In the genomic region with DNA sequence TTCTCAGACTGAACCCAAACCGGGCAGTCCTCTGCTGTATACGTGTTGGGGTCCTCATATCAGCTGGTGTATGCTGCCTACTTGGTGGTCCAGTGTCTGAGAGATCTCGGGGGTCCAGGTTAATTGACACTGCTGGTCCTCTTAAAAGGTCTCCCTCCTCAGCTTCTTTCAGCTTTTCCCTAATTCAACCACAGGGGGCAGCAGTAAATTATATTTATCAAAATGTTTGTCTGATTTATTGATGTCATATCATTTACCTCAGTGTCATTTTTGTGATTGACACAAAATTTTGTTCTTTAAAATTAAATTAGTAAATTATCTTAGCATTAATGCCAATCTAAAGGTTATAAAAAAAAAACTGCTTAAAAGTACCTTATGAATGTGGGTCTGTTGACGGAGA, we compare ENCODE assay signal across 19 mouse cellular contexts. TPM values are rescaled to one million over a fixed set of nuclear protein-coding genes. Genes with fewer than 3 reads are reported as not detected.
DNase-seq lines count a peak whose midpoint lies in the region; ATAC-seq and TF ChIP-seq lines count a peak whose summit lies in the region.
"Had no signal": no experiment of that assay in that cellular context is flagged by ENCODE, and none has a peak within 500 bp of the region (broad histone marks: within the 10 kb centered on the region; RNA-seq: fewer than 3 reads in every experiment).

No protein-coding gene starts in this region.

- H3K36me3 ChIP-seq in E14TG2a.4 (ENCODE audit: insufficient read depth, low read length) = peaks cover 60% of the 10 kb centered on the region
- H3K36me3 ChIP-seq: midbrain, embryonic 13.5 days; neural tube, embryonic 13.5 days; stomach, embryonic 15.5 days had no signal

- H3K27me3 ChIP-seq in E14TG2a.4 (ENCODE audit: insufficient read depth, low read length) = no peaks in the 10 kb centered on the region
- H3K27me3 ChIP-seq: liver, embryonic 12.5 days; lung, embryonic 15.5 days; midbrain, embryonic 13.5 days; neural tube, embryonic 13.5 days; stomach, embryonic 15.5 days had no signal

- H3K4me3 ChIP-seq in layer of hippocampus, adult 2 months = no peak overlapping the region
- H3K4me3 ChIP-seq in E14TG2a.4 (replicated peaks; ENCODE audit: low read length) = no peak overlapping the region
- H3K4me3 ChIP-seq: liver, embryonic 12.5 days; lung, embryonic 15.5 days; midbrain, embryonic 13.5 days; neural tube, embryonic 13.5 days; stomach, embryonic 15.5 days had no signal

- no peak for DNase-seq in layer of hippocampus, adult 2 months (ENCODE audit: low spot score in 2 of 2)
- DNase-seq in layer of hippocampus, adult 8-10 months (ENCODE audit: low spot score in 2 of 2) = no peak
- peak; percentile 1 for DNase-seq in retina, postnatal 1 day
- DNase-seq in spleen, postnatal 10 days (ENCODE audit: low spot score in 2 of 2) = no peak
- no peak for DNase-seq in spleen, postnatal 14 days (ENCODE audit: low spot score in 2 of 2)
- DNase-seq: adrenal gland, postnatal 10 days; cerebellum, adult 9-10 months; kidney, adult 18-20 months; kidney, postnatal 25 days; layer of hippocampus, adult 9-11 months had no signal

- no peak overlapping the region for H3K27ac ChIP-seq in layer of hippocampus, adult 2 months
- H3K27ac ChIP-seq: hindbrain, embryonic 14.5 days; liver, embryonic 12.5 days; lung, embryonic 15.5 days; midbrain, embryonic 13.5 days; neural tube, embryonic 13.5 days; stomach, embryonic 15.5 days had no signal

- H3K9me3 ChIP-seq in E14TG2a.4 (ENCODE audit: low read length) = no peaks in the 10 kb centered on the region
- H3K9me3 ChIP-seq: liver, embryonic 12.5 days; lung, embryonic 15.5 days; midbrain, embryonic 13.5 days; neural tube, embryonic 13.5 days; stomach, embryonic 15.5 days had no signal

- TF ChIP-seq CTCF in layer of hippocampus, adult 2 months (conservative IDR thresholded peaks at IDR 0.05) = peak; percentile 63
- peak; percentile 35 for TF ChIP-seq CTCF in E14TG2a.4 (conservative IDR thresholded peaks at IDR 0.05; ENCODE audit: low read length)

- peak; percentile 57 for ATAC-seq in CD4-positive, CD25-positive, alpha-beta regulatory T cell, adult 4 months
- ATAC-seq: forebrain, embryonic 16.5 days; liver, embryonic 12.5 days had no signal

- no peaks in the 10 kb centered on the region for H3K4me1 ChIP-seq in E14TG2a.4 (replicated peaks; ENCODE audit: low read depth, low read length)
- H3K4me1 ChIP-seq: liver, embryonic 12.5 days; lung, embryonic 15.5 days; midbrain, embryonic 13.5 days; neural tube, embryonic 13.5 days; stomach, embryonic 15.5 days had no signal

RNA-seq across cellular contexts. Expression of a gene that starts 40.7 kb away (rescaled TPM):
- total RNA-seq in layer of hippocampus, adult 2 months (2021) = 1 to 10 TPM in 1 of 2 experiments, under 1 TPM in 1; 0.98 to 1.3 TPM
- 1 to 10 TPM in 3 of 4 experiments, under 1 TPM in 1; 0.76 to 1.7 (median 1.3) TPM for total RNA-seq in layer of hippocampus, adult 8-10 months (2022)
- polyA plus RNA-seq in CD4-positive, CD25-positive, alpha-beta regulatory T cell, adult 4 months (2017; shearing (Covaris generic)) = 1 to 10 TPM; 2.6 to 4.7 TPM
